Mouse (Mus musculus) hindbrain, embryonic 12.5 days (tissue): Measurements from ENCODE around the gene Camta1. TPM values are rescaled to one million over a fixed set of nuclear protein-coding genes. Genes with fewer than 3 reads are reported as not detected.

Experiments used
- ATAC-seq: fragments of 200-750 bp; cut with Nextera tagmentation; 2 replicates; pipeline ENCODE4 v1.8.0; 2017; ENCODE audit warnings: moderate TSS enrichment; ENCODE audit not compliant: low FRiP score
- H3K27ac ChIP-seq: fragments of 300-500 bp; sonication (generic); 2 replicates; pipeline ENCODE4 v1.5.1; 2016; ENCODE audit warnings: mild to moderate bottlenecking
- H3K27me3 ChIP-seq: fragments of 300-500 bp; sonication (generic); 2 replicates; pipeline ENCODE4 v1.6.1; 2016; ENCODE audit warnings: mild to moderate bottlenecking
- H3K36me3 ChIP-seq: fragments of 300-500 bp; sonication (generic); 2 replicates; pipeline ENCODE4 v1.6.1; 2016; ENCODE audit warnings: mild to moderate bottlenecking
- H3K4me1 ChIP-seq: fragments of 300-500 bp; sonication (generic); 2 replicates; pipeline ENCODE4 v1.6.1; 2016
- H3K4me2 ChIP-seq: fragments of 300-500 bp; sonication (generic); replicated peaks from 2 replicates; pipeline ENCODE4 v1.6.1; 2016; ENCODE audit warnings: mild to moderate bottlenecking
- H3K4me3 ChIP-seq: fragments of 300-500 bp; sonication (generic); 2 replicates; pipeline ENCODE4 v1.5.1; 2016; ENCODE audit warnings: mild to moderate bottlenecking
- H3K9ac ChIP-seq: fragments of 300-500 bp; sonication (generic); 2 replicates; pipeline ENCODE4 v1.6.1; 2016; ENCODE audit warnings: mild to moderate bottlenecking, moderate library complexity
- H3K9me3 ChIP-seq: fragments of 300-500 bp; sonication (generic); replicated peaks from 2 replicates; pipeline ENCODE4 v1.6.1; 2016; ENCODE audit warnings: mild to moderate bottlenecking
- WGBS: fragments of 180-500 bp; shearing (Covaris S2); methylation state at CpG from one replicate; pipeline ENCODE4 v1.1.7; 2016; 5-methylcytosine and 5-hydroxymethylcytosine counted together
- polyA plus RNA-seq: library from polyadenylated mRNA; unstranded; fragments of >200 nt; fragmentation: Nextera tagmentation; extraction: Ambion mirVana; gene quantifications from 2 replicates; pipeline ENCODE4 v1.2.1, GENCODE M21; 2016

Gene Camta1
- polyA plus RNA-seq, 1 experiment from 2014 or later, result 136 TPM

DNA sequence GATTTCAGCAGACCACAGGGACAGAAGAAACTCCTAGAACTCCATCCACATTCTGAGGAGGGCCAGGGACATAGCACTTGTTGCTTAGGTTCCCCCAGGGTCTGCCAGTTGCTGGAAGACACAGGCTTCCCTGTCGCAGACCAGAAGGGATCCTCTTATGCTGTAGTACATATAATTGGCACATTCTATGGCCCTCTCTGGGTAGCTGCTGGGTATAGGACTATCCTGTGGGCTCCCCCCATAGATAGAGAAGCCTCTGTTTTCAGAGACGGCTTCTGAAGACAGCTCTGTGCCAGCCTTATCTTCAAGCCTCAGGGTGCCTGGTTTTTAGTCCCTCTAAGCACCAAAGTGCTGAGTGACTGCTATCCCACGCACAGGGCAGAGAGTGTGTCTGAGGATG is 690.6 kb downstream of the Camta1 start:
- Histone ChIP-seq H3K27me3 (peaks cover 33% of the 10 kb centered on the region), H3K36me3 (no peaks in the 10 kb centered on the region), H3K4me1 (peaks cover 24% of the 10 kb centered on the region), H3K9ac (no peak overlapping the region), H3K27ac (peak overlapping the region; percentile 7), H3K4me2 (no peak overlapping the region), H3K4me3 (no peak overlapping the region), H3K9me3 (no peaks in the 10 kb centered on the region)
- ATAC-seq, result no peak
- WGBS, result 83% methylated on average over 3 of the region's 3 CpGs

DNA sequence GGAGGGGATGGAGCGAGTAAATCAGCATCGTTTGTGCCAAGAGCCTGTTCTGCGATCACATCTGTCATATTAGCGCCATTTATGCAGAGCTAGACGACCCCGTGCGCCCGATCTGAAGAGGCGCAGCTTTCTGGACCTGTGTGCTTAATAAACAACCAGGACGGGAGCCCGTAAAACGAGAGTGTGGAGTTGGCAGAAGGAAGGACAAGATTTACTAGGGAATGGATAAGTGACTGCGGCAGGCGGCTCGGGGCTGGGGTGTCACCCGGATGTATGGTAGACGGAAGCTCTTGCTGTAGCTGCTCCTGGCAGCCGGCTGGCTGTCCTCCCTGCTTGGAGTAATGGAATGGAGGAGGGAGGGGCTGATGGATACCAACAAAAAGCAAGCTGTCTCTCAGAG is 691.0 kb downstream of the Camta1 start:
- WGBS, result 51% methylated on average over 18 of the region's 18 CpGs
- peak overlapping the region; percentile 21; the same call in 1 of the 2 replicates for H3K4me2 ChIP-seq

DNA sequence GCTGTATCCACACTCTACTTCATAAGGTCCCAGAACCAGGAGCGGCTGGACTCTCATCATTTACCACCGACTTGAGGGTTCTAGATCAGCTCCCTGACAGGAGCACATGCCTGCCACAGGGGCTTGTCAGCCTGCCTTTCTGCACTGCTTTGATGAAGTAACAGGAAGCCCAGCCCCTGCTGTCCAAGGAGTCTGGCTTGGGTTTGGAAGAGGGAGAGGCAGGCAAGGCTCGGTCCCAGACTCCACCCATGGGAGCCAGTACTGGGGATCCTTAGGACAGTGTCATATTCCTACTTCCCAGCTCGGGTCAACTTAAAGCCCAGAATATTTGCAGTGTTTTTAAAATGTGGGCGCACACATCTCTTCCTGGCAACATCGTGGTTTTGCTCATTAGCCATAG is 694.7 kb downstream of the Camta1 start:
- 86% methylated on average over 6 of the region's 6 CpGs for WGBS
- H3K27me3 ChIP-seq, result peaks cover 53% of the 10 kb centered on the region
- no peak overlapping the region for H3K9ac ChIP-seq
- no peak overlapping the region for H3K4me3 ChIP-seq
- H3K4me1 ChIP-seq, result peaks cover 31% of the 10 kb centered on the region
- H3K36me3 ChIP-seq, result no peaks in the 10 kb centered on the region
- no peak for ATAC-seq
- H3K4me2 ChIP-seq, result no peak overlapping the region
- H3K9me3 ChIP-seq, result no peaks in the 10 kb centered on the region
- H3K27ac ChIP-seq, result no peak overlapping the region

More for the DNA sequence above, 691.0 kb downstream of the Camta1 start:
- no peaks in the 10 kb centered on the region for H3K36me3 ChIP-seq
- peaks cover 29% of the 10 kb centered on the region for H3K4me1 ChIP-seq
- H3K4me3 ChIP-seq, result no peak overlapping the region
- no peaks in the 10 kb centered on the region for H3K9me3 ChIP-seq
- peak overlapping the region; percentile 7 for H3K27ac ChIP-seq
- ATAC-seq, result peak; percentile 30; the same call in 1 of the 2 replicates
- H3K9ac ChIP-seq, result no peak overlapping the region
- H3K27me3 ChIP-seq, result peaks cover 38% of the 10 kb centered on the region

DNA sequence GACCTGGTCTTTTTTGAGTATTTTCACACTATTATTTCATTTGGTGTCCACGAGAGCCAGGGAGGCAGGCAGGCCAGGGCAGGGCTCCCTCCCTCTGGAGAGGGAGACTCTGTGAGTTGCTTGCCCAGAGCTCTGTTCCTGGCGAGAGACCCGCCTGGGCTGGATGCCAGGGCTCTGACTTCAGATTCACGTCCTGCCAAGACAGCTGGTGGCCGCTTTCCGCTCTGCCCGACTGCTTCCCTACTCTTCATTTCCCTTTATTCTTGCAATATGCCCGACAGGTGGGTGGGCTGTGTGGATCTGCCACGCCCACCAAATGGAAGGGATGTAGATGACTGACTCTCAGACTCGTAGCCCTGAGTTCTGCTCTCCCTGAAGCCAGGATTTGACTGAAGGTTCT is 696.1 kb downstream of the Camta1 start:
- Histone ChIP-seq H3K9me3 (no peaks in the 10 kb centered on the region), H3K36me3 (no peaks in the 10 kb centered on the region), H3K27ac (no peak overlapping the region), H3K4me3 (no peak overlapping the region), H3K27me3 (peaks cover 64% of the 10 kb centered on the region), H3K4me1 (peaks cover 20% of the 10 kb centered on the region), H3K9ac (no peak overlapping the region), H3K4me2 (no peak overlapping the region)
- 8% methylated on average over 10 of the region's 10 CpGs for WGBS
- ATAC-seq, result peak; percentile 61

DNA sequence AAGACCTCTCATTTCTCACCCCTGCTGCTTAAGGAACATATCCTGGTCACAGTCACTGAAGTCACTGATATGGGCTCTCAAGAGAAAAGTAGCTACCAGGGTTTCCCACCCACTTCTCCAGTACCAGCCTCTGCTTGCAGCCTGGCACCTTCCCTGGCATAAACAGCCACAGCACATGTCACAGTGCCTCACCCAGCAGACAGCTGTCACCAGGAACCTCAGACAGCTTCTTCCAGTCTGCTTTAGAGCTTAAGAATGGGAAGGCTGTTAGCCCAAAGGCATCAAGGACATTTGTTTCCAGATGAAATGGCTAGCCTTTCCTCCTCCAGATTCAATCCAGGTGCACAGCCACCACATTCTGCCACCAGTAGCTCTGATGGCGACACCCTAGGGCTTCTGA is 697.4 kb downstream of the Camta1 start:
- H3K4me3 ChIP-seq, result no peak overlapping the region
- ATAC-seq, result no peak
- 86% methylated on average over 1 of the region's 1 CpGs for whole genome bisulfite sequencing
- no peak overlapping the region for H3K27ac ChIP-seq
- peaks cover 11% of the 10 kb centered on the region for H3K4me1 ChIP-seq
- no peaks in the 10 kb centered on the region for H3K36me3 ChIP-seq
- no peak overlapping the region for H3K9ac ChIP-seq
- H3K9me3 ChIP-seq, result no peaks in the 10 kb centered on the region
- H3K4me2 ChIP-seq, result no peak overlapping the region
- H3K27me3 ChIP-seq, result peaks cover 64% of the 10 kb centered on the region

DNA sequence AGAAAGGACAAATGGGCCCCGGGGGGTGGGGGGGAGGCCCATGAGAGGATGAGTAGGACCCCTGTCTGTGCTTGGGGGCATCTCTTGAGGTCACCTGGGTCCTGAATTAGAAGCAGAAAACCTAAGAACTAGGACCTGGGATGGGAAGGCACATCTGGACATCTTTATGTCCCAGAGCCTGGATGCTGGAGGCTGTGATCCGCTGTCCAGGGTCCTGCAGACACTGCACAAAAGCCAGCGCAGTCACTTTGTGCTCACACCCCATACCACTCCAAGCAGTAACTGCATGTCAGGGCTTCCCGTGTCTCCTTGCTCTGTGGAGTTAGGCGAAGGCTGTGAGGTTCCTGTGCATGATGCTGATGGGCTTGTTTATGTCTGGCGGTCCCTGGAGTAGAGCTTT is 699.8 kb downstream of the Camta1 start:
- H3K9me3 ChIP-seq, result no peaks in the 10 kb centered on the region
- H3K9ac ChIP-seq, result no peak overlapping the region
- no peak overlapping the region for H3K27ac ChIP-seq
- 43% methylated on average over 6 of the region's 6 CpGs for WGBS
- H3K4me1 ChIP-seq, result peaks cover 7% of the 10 kb centered on the region
- H3K36me3 ChIP-seq, result no peaks in the 10 kb centered on the region
- ATAC-seq, result no peak
- peaks cover 55% of the 10 kb centered on the region for H3K27me3 ChIP-seq
- no peak overlapping the region for H3K4me2 ChIP-seq
- H3K4me3 ChIP-seq, result no peak overlapping the region

DNA sequence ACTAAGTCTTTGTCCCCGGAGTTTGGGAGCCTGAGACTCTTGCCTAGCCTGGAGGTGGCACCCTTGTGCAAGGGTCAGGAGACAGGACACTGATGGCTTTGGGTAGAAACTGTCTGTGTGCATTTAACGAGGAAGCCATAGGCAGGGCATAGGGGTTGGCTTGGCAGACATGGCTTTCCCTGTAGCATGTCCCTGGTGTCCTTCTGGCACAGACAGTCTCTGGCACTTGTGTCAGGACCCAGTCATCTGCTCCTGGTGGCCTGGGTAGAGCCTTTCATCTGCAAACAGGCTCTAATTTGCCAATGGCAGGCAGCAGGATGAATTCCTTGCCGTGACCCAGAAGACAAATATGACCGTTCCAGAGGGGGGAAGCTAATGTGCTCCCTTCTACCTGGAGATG is 700.7 kb downstream of the Camta1 start:
- peaks cover 5% of the 10 kb centered on the region for H3K4me1 ChIP-seq
- H3K27me3 ChIP-seq, result peaks cover 55% of the 10 kb centered on the region
- no peak overlapping the region for H3K4me2 ChIP-seq
- 76% methylated on average over 4 of the region's 4 CpGs for WGBS
- H3K4me3 ChIP-seq, result no peak overlapping the region
- no peaks in the 10 kb centered on the region for H3K36me3 ChIP-seq
- ATAC-seq, result no peak
- H3K9me3 ChIP-seq, result no peaks in the 10 kb centered on the region
- H3K9ac ChIP-seq, result no peak overlapping the region
- no peak overlapping the region for H3K27ac ChIP-seq

DNA sequence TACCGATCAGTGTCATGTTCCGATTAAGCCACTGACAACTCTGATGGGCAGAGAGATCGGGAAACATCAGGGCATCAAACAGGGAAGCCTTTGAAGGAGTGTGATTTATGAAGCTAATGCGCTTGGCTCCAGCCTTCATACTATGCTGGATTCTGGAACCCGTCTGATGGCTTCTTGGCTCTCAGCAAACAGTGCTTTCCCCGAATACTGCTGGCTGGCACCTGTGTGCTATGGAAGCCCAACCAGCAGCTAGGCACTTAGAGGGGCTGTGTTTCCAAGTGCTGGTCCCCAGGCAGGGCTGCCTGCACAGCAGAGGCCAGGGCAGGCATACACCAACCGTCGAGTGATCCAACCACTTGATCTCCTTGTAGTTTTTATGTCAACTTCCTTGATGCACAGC is 701.2 kb downstream of the Camta1 start:
- Histone ChIP-seq H3K36me3 (no peaks in the 10 kb centered on the region), H3K4me3 (no peak overlapping the region), H3K4me1 (peaks cover under 1% of the 10 kb centered on the region), H3K27ac (no peak overlapping the region), H3K27me3 (peaks cover 50% of the 10 kb centered on the region), H3K4me2 (no peak overlapping the region), H3K9ac (no peak overlapping the region), H3K9me3 (no peaks in the 10 kb centered on the region)
- 77% methylated on average over 8 of the region's 8 CpGs for WGBS
- no peak for ATAC-seq

DNA sequence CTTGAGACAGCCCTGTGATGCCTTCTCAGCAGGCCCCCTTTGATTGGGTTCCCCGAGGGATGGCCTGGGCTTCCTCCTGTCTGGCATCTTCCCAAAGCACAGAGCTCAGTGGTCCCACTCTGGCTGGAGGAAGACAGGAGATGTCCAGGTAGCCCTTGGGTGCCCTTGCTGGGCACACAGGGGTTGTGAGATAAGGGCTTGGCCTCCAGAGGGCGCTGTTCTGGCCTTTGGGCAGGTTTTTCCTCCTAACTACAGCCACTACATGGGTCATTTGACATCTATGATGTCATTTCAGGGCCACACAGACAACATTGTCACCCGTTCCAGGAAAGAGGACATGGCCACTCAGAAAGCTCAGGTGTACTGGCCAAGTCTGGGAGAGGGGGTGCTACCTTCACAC is 703.4 kb downstream of the Camta1 start:
- Histone ChIP-seq H3K36me3 (no peaks in the 10 kb centered on the region), H3K4me1 (peaks cover 12% of the 10 kb centered on the region), H3K4me2 (no peak overlapping the region), H3K4me3 (no peak overlapping the region), H3K9ac (no peak overlapping the region), H3K27me3 (peaks cover 37% of the 10 kb centered on the region), H3K9me3 (no peaks in the 10 kb centered on the region), H3K27ac (no peak overlapping the region)
- 57% methylated on average over 3 of the region's 3 CpGs for WGBS
- no peak for ATAC-seq

DNA sequence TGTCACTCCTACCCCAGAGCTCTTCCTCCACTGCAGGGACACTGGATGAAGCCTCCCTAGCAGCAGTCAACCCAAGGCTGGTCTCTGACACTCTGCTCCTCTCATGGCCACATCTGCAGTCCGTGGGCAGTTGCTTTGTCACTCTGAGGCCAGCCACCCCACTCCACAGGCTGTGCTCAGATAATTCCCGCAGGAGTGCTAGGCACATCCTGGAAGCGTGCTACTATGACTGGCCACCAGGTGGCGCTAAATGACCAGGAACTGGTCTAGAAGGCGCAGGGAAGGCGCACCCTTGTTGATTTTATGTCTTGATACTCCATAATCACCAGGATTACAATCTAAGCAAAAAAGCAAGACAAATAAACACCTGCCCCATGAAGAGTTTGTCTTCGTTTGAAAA is 704.8 kb downstream of the Camta1 start:
- Histone ChIP-seq H3K9ac (no peak overlapping the region), H3K4me3 (no peak overlapping the region), H3K4me1 (peaks cover 25% of the 10 kb centered on the region), H3K27ac (no peak overlapping the region), H3K9me3 (no peaks in the 10 kb centered on the region), H3K36me3 (no peaks in the 10 kb centered on the region), H3K27me3 (peaks cover 31% of the 10 kb centered on the region), H3K4me2 (no peak overlapping the region)
- ATAC-seq, result peak; percentile 47; the same call in 1 of the 2 replicates
- 2% methylated on average over 7 of the region's 7 CpGs for WGBS

DNA sequence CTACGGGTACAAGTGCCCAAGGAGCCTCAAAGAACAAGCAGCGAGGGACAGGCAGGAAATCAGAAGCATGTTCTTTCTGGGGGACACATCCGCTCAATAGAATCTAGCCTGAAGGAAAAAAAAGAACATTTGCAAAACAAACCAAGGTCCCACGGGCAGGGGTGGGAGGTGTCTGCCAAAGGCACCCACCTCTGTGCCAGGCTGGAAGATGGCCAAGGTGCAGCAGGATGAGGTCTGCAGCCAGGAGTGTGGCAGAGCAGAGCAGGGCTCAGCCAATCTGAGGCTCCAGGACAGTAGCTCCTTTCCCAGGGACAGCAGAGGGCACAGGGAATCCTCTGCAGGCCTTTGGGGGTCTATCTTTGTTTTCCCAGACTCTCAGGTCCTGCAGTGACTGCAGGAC is 706.1 kb downstream of the Camta1 start:
- Histone ChIP-seq H3K4me3 (no peak overlapping the region), H3K4me2 (no peak overlapping the region), H3K9me3 (no peaks in the 10 kb centered on the region), H3K36me3 (no peaks in the 10 kb centered on the region), H3K4me1 (peaks cover 39% of the 10 kb centered on the region), H3K27ac (no peak overlapping the region), H3K27me3 (peaks cover 23% of the 10 kb centered on the region), H3K9ac (no peak overlapping the region)
- WGBS, result 72% methylated on average over 4 of the region's 4 CpGs
- ATAC-seq, result no peak

DNA sequence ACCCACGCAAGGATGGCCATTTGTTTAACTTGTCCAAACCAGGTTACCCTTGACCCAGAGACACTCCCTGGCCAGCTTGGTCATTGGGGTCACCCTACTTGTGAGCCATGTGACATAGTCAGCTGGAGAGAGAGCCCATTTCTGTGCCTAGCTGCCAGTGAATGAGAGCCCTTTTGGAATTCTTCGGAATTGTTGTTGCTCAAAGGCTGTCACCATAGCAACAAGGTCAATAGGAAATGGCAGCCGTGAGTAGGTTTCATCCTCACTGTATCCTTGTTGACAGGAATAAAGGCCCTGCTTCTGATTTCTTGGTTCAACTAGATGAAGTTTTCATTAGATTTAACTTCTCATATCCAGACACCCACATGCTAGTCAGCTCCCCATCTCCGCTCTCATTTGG is 707.4 kb downstream of the Camta1 start:
- no peak overlapping the region for H3K27ac ChIP-seq

DNA sequence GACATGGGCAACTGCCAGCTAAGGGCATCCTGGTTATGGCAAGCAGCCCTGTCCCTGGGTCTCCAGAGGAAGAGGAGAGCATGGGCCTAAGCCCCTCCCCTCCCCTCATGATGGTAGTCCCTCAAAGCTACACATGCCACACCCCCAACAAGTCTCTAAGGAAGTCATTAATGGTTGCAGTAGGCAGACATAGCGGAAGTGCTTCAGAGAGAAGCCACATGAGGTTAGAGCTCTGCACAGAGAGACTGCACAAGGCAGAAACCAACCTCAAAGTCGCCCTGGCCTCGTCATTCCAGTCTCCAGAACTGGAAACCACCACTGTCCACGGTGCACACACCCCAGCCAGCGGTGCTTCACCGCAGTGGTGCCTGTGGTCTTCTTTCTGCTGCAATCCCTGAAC is 709.7 kb downstream of the Camta1 start:
- no peak overlapping the region for H3K9ac ChIP-seq
- WGBS, result 71% methylated on average over 6 of the region's 6 CpGs
- ATAC-seq, result no peak; the same call in 1 of the 2 replicates
- H3K27ac ChIP-seq, result peak overlapping the region; percentile 73; the same call in 1 of the 2 replicates
- H3K9me3 ChIP-seq, result no peaks in the 10 kb centered on the region
- H3K4me3 ChIP-seq, result no peak overlapping the region
- no peak overlapping the region for H3K4me2 ChIP-seq
- peaks cover 52% of the 10 kb centered on the region for H3K4me1 ChIP-seq
- H3K36me3 ChIP-seq, result no peaks in the 10 kb centered on the region
- peaks cover 30% of the 10 kb centered on the region for H3K27me3 ChIP-seq

More for the DNA sequence above, 707.4 kb downstream of the Camta1 start:
- H3K4me2 ChIP-seq, result no peak overlapping the region
- peaks cover 44% of the 10 kb centered on the region for H3K4me1 ChIP-seq
- H3K4me3 ChIP-seq, result no peak overlapping the region
- no peaks in the 10 kb centered on the region for H3K36me3 ChIP-seq
- no peaks in the 10 kb centered on the region for H3K9me3 ChIP-seq
- ATAC-seq, result no peak
- 40% methylated on average over 4 of the region's 4 CpGs for WGBS
- H3K9ac ChIP-seq, result no peak overlapping the region
- H3K27me3 ChIP-seq, result peaks cover 28% of the 10 kb centered on the region
